Mouse (Mus musculus): Measurements from ENCODE around the gene Il1r1. TPM values are rescaled to one million over a fixed set of nuclear protein-coding genes. Genes with fewer than 3 reads are reported as not detected.
A peak's percentile ranks its signal among the peaks of the same experiment; 100 is the strongest.

Il1r1 gene
- polyA plus RNA-seq, 1 experiment from 2014 or later, result 22.0 TPM

DNA sequence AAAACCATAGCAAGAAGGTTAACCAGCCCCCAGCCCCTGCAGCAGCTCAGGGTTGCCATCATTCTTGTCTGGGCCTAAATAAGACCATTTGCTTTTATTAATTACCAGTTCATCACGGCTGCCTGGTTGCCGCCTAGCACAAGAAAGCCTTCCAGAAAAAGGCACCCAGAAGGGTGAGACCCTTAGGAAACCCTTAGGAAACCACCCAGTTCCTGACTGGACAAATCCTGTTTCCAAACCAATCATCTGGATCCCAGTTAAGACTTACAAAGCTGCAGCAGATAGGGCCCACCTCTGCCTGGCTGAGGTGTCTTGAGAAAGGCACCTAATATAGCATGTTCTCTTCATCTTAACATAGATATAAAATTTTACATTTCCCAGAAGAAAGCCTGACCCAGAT, 1.3 kb upstream of the Il1r1 start:
- Histone ChIP-seq H3K27ac (ENCODE audit: low read depth, low read length) (no peak overlapping the region), H3K27me3 (replicated peaks; ENCODE audit: control insufficient read depth, insufficient read depth, low read length) (no peaks in the 10 kb centered on the region), H3K9me3 (ENCODE audit: control insufficient read depth, low read length) (no peaks in the 10 kb centered on the region), H3K36me3 (ENCODE audit: control insufficient read depth, insufficient read depth, low read length) (no peaks in the 10 kb centered on the region), H3K4me1 (replicated peaks; ENCODE audit: control insufficient read depth, insufficient read depth, low read length) (peaks cover 4% of the 10 kb centered on the region), H3K9ac (ENCODE audit: low read depth, low read length) (no peak overlapping the region), H3K4me3 (ENCODE audit: low read depth, low read length) (no peak overlapping the region), H3K4me2 (no peak overlapping the region)
- 81% methylated on average over 2 of the region's 2 CpGs for WGBS
- DNase-seq (ENCODE audit: low spot score), result no peak
- no peak for ATAC-seq (replicated peaks; ENCODE audit: low FRiP score)

DNA sequence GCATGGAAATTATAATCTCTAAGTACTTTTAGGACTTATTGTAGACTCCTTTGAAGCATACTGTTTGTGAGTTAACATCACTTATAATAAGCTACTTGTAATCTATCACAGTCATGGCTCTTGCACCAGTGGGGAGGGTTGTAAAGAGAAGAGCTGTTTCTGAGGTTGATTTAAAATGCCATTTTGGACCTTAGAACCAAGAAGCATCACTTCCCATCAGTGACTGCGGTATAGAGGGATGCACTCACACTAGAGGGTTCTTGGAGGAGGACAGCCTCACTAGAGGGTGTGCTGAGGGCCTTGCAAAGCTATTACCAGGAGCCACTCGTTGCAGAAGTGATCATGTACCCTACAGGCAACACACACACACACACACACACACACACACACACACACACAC, 700 bp downstream of the Il1r1 start:
- WGBS, result 64% methylated on average over 2 of the region's 2 CpGs
- DNase-seq (ENCODE audit: low spot score), result no peak
- H3K4me1 ChIP-seq (replicated peaks; ENCODE audit: control insufficient read depth, insufficient read depth, low read length), result peaks cover 14% of the 10 kb centered on the region
- H3K4me2 ChIP-seq, result no peak overlapping the region
- no peaks in the 10 kb centered on the region for H3K36me3 ChIP-seq (ENCODE audit: control insufficient read depth, insufficient read depth, low read length)
- no peak overlapping the region for H3K9ac ChIP-seq (ENCODE audit: low read depth, low read length)
- no peak overlapping the region for H3K27ac ChIP-seq (ENCODE audit: low read depth, low read length)
- H3K27me3 ChIP-seq (replicated peaks; ENCODE audit: control insufficient read depth, insufficient read depth, low read length), result no peaks in the 10 kb centered on the region
- H3K4me3 ChIP-seq (ENCODE audit: low read depth, low read length), result no peak overlapping the region
- H3K9me3 ChIP-seq (ENCODE audit: control insufficient read depth, low read length), result no peaks in the 10 kb centered on the region
- no peak for ATAC-seq (replicated peaks; ENCODE audit: low FRiP score)

DNA sequence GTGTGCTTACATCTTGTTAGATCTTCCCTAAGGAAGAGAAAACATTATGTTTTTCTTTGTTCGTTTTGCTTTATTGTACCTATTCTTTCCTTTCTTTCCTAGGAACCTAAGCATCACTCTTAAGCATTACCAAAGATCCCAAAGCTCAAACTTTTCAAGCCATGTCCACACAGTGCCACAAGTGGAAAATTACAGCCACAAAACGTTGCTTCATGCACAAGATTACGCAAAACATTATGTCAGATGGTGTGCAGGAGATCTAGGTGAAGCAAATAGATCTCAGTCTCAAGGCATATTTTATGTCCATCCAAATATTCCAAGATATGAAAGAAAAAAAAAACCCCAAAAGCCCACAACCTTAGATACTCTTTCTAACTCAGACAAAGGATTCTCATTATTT, 4.2 kb downstream of the Il1r1 start:
- ATAC-seq (replicated peaks; ENCODE audit: low FRiP score) (no peak), DNase-seq (ENCODE audit: low spot score) (no peak)
- H3K27ac ChIP-seq (ENCODE audit: low read depth, low read length), result no peak overlapping the region
- no peak overlapping the region for H3K4me2 ChIP-seq
- no peak overlapping the region for H3K9ac ChIP-seq (ENCODE audit: low read depth, low read length)
- peaks cover 28% of the 10 kb centered on the region for H3K4me1 ChIP-seq (replicated peaks; ENCODE audit: control insufficient read depth, insufficient read depth, low read length)
- H3K36me3 ChIP-seq (ENCODE audit: control insufficient read depth, insufficient read depth, low read length), result no peaks in the 10 kb centered on the region
- no peak overlapping the region for H3K4me3 ChIP-seq (ENCODE audit: low read depth, low read length)
- H3K9me3 ChIP-seq (ENCODE audit: control insufficient read depth, low read length), result no peaks in the 10 kb centered on the region
- WGBS, result 70% methylated on average over 3 of the region's 3 CpGs
- no peaks in the 10 kb centered on the region for H3K27me3 ChIP-seq (replicated peaks; ENCODE audit: control insufficient read depth, insufficient read depth, low read length)

DNA sequence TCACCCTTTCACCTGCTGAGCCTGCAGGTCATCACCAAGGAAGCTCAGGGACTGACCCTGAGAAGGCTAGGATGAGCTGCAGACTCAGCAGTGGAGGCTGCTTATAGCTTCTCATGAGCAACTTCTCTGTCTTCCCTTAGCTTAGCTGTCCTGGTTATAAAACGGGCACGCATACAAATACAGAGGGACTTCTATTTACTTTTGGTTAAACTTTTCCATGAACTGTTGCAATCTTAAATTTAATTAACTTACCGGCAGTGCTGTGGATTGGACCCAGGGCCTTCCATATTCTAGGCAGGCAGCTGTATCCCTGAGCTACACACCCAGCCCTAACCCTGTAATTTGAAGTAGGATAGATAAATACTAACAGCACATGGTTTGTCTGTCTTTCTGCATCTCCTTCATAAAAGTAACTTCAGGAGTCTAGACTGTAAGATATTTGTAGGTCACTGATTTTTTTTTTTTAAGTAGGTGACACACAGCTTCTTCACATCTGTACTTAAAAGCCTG, 4.9 kb downstream of the Il1r1 start:
- DNase-seq (ENCODE audit: low spot score), result no peak
- 71% methylated on average over 3 of the region's 3 CpGs for WGBS
- no peak; the same call in 1 of the 2 replicates for ATAC-seq (replicated peaks; ENCODE audit: low FRiP score)
- Histone ChIP-seq H3K4me1 (replicated peaks; ENCODE audit: control insufficient read depth, insufficient read depth, low read length) (peaks cover 24% of the 10 kb centered on the region), H3K4me3 (ENCODE audit: low read depth, low read length) (no peak overlapping the region), H3K4me2 (peak overlapping the region; percentile 16; the same call in 1 of the 2 replicates), H3K27ac (ENCODE audit: low read depth, low read length) (peak overlapping the region; percentile 46), H3K9ac (ENCODE audit: low read depth, low read length) (no peak overlapping the region), H3K27me3 (replicated peaks; ENCODE audit: control insufficient read depth, insufficient read depth, low read length) (no peaks in the 10 kb centered on the region), H3K36me3 (ENCODE audit: control insufficient read depth, insufficient read depth, low read length) (no peaks in the 10 kb centered on the region), H3K9me3 (ENCODE audit: control insufficient read depth, low read length) (no peaks in the 10 kb centered on the region)

DNA sequence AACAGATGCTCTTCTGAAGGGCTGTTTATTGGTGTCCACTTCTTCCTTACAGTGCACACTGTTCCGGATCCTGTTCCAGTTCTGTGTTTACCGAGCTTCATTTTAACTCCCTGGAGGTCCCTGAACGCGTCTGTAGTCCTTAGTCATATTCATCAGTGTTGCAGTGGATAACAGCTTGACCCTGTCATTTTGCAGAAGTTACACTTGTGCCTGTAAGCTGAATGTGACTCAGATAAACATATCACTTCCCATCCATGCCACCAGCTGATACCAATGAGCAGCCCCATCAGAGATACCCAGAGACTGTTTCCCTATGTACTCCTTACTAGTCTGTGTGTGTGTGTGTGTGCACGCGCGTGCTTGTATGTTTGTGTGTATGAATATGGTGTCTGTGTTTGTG, 5.5 kb downstream of the Il1r1 start:
- Histone ChIP-seq H3K4me1 (replicated peaks; ENCODE audit: control insufficient read depth, insufficient read depth, low read length) (peaks cover 24% of the 10 kb centered on the region), H3K4me2 (peak overlapping the region; percentile 16; the same call in 1 of the 2 replicates), H3K9ac (ENCODE audit: low read depth, low read length) (no peak overlapping the region), H3K4me3 (ENCODE audit: low read depth, low read length) (no peak overlapping the region), H3K9me3 (ENCODE audit: control insufficient read depth, low read length) (no peaks in the 10 kb centered on the region), H3K27me3 (replicated peaks; ENCODE audit: control insufficient read depth, insufficient read depth, low read length) (no peaks in the 10 kb centered on the region), H3K27ac (ENCODE audit: low read depth, low read length) (peak overlapping the region; percentile 46; the same call in 1 of the 2 replicates), H3K36me3 (ENCODE audit: control insufficient read depth, insufficient read depth, low read length) (no peaks in the 10 kb centered on the region)
- DNase-seq (ENCODE audit: low spot score), result no peak
- ATAC-seq (replicated peaks; ENCODE audit: low FRiP score), result peak; percentile 96
- 48% methylated on average over 7 of the region's 7 CpGs for WGBS

DNA sequence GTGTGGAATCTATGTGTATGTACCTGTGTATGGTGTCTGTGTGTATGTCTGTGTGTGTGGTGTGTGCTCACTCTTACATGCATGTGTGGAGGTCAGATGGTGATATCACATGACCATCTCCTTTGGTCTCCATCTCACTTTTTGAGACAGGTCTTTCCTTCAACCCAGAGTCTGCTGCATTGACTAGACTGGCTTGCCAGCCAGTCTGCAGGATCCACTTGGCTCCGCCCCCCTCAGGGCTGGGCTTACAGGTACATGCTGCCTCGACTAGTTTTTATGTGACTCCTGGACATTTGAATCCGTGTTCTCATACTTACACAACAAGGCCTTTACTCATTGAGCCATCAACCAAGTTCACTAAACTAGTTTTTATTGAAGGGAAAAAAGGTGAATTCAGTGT, 6.2 kb downstream of the Il1r1 start:
- Histone ChIP-seq H3K4me2 (no peak overlapping the region), H3K9me3 (ENCODE audit: control insufficient read depth, low read length) (no peaks in the 10 kb centered on the region), H3K9ac (ENCODE audit: low read depth, low read length) (0 out of 2 replicates have a peak overlapping the region, but pooled peaks have one; percentile 4), H3K27me3 (replicated peaks; ENCODE audit: control insufficient read depth, insufficient read depth, low read length) (no peaks in the 10 kb centered on the region), H3K4me3 (ENCODE audit: low read depth, low read length) (no peak overlapping the region), H3K4me1 (replicated peaks; ENCODE audit: control insufficient read depth, insufficient read depth, low read length) (peaks cover 24% of the 10 kb centered on the region), H3K36me3 (ENCODE audit: control insufficient read depth, insufficient read depth, low read length) (no peaks in the 10 kb centered on the region), H3K27ac (ENCODE audit: low read depth, low read length) (0 out of 2 replicates have a peak overlapping the region, but pooled peaks have one; percentile 46)
- DNase-seq (ENCODE audit: low spot score), result no peak
- WGBS, result 88% methylated on average over 3 of the region's 3 CpGs
- no peak; the same call in 1 of the 2 replicates for ATAC-seq (replicated peaks; ENCODE audit: low FRiP score)

DNA sequence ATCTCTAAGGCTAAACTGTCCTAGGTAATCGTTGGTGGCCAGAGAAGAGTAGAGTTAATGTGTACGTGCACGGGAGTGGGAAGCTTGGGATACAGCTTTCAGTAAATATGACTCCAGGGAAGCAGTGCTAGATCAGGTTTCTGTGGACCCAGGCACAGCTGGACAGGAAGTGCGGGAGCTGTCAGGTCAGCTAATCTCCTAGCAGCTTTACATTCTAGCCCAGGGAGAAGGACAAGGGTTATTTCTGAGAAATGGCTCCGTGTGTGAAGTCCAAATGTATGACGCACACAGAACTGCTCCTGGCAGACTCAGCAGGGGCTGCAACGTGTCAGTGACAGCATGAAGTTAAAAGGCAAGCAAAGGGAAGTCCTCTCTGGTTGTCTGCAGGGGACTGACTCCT, 8.3 kb downstream of the Il1r1 start:
- ATAC-seq (replicated peaks; ENCODE audit: low FRiP score) (no peak), DNase-seq (ENCODE audit: low spot score) (no peak)
- no peaks in the 10 kb centered on the region for H3K36me3 ChIP-seq (ENCODE audit: control insufficient read depth, insufficient read depth, low read length)
- WGBS, result 45% methylated on average over 7 of the region's 7 CpGs
- no peak overlapping the region for H3K4me3 ChIP-seq (ENCODE audit: low read depth, low read length)
- no peak overlapping the region for H3K9ac ChIP-seq (ENCODE audit: low read depth, low read length)
- H3K9me3 ChIP-seq (ENCODE audit: control insufficient read depth, low read length), result no peaks in the 10 kb centered on the region
- no peak overlapping the region for H3K4me2 ChIP-seq
- H3K27ac ChIP-seq (ENCODE audit: low read depth, low read length), result no peak overlapping the region
- H3K27me3 ChIP-seq (replicated peaks; ENCODE audit: control insufficient read depth, insufficient read depth, low read length), result no peaks in the 10 kb centered on the region
- H3K4me1 ChIP-seq (replicated peaks; ENCODE audit: control insufficient read depth, insufficient read depth, low read length), result peaks cover 27% of the 10 kb centered on the region

DNA sequence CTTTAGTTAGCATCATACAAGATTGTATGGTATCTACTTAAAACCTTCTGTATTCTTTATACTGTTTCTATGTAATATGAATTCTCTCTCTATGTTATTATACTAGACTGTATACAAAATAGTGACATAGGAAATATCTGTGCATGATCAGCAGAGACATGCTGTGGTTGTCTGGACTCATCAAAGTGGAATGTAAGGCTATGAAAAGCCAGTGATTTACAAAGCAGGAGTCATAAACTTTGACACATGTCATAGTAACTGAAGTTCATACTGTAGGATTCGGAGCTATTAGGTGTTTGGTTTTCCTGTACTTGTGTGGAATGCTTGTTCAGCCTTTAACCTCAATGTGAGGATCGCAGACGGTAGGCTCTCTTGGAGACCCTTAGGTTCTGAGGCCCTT, 8.7 kb downstream of the Il1r1 start:
- no peak overlapping the region for H3K27ac ChIP-seq (ENCODE audit: low read depth, low read length)
- 80% methylated on average over 3 of the region's 3 CpGs for WGBS

DNA sequence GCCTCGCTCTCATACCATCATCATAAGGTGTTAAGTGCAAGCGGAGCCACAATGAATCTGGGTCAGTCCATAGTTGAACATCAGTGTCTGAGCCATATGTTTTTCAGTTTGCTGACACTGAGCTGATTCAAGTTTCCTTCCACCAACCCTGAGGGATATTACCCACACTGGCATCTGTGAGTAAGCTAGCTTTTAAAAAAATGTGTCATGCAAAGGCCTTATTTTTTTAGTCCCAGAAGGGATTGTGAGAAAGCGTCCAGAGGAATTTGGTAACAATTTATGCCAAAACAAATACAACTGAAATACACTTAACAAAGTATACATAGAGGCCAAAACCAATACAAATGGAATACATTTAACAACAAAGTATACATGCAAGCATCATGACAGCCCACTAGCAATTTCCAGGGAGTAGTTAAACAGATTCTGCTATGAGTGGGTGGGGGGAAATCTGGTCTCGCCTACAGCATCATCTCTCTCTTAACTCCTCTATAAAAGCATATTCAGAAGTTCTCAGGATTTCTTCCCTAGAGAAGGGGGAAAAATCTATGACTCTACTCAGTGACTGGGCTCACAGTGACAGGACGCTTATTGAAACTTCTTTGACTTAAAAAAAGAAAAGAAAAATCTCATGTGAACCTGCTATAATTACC, 10.8 kb downstream of the Il1r1 start:
- ATAC-seq (replicated peaks; ENCODE audit: low FRiP score) (no peak), DNase-seq (ENCODE audit: low spot score) (no peak)
- no peak overlapping the region for H3K4me3 ChIP-seq (ENCODE audit: low read depth, low read length)
- 86% methylated on average over 5 of the region's 5 CpGs for WGBS
- no peak overlapping the region for H3K9ac ChIP-seq (ENCODE audit: low read depth, low read length)
- no peaks in the 10 kb centered on the region for H3K36me3 ChIP-seq (ENCODE audit: control insufficient read depth, insufficient read depth, low read length)
- peaks cover 15% of the 10 kb centered on the region for H3K4me1 ChIP-seq (replicated peaks; ENCODE audit: control insufficient read depth, insufficient read depth, low read length)
- H3K9me3 ChIP-seq (ENCODE audit: control insufficient read depth, low read length), result no peaks in the 10 kb centered on the region
- no peak overlapping the region for H3K27ac ChIP-seq (ENCODE audit: low read depth, low read length)
- H3K4me2 ChIP-seq, result no peak overlapping the region
- H3K27me3 ChIP-seq (replicated peaks; ENCODE audit: control insufficient read depth, insufficient read depth, low read length), result no peaks in the 10 kb centered on the region

More for the DNA sequence above, 8.7 kb downstream of the Il1r1 start:
- no peaks in the 10 kb centered on the region for H3K36me3 ChIP-seq (ENCODE audit: control insufficient read depth, insufficient read depth, low read length)
- H3K9ac ChIP-seq (ENCODE audit: low read depth, low read length), result no peak overlapping the region
- H3K4me3 ChIP-seq (ENCODE audit: low read depth, low read length), result no peak overlapping the region
- no peak overlapping the region for H3K4me2 ChIP-seq
- no peak for DNase-seq (ENCODE audit: low spot score)
- no peak for ATAC-seq (replicated peaks; ENCODE audit: low FRiP score)
- H3K27me3 ChIP-seq (replicated peaks; ENCODE audit: control insufficient read depth, insufficient read depth, low read length), result no peaks in the 10 kb centered on the region
- H3K4me1 ChIP-seq (replicated peaks; ENCODE audit: control insufficient read depth, insufficient read depth, low read length), result peaks cover 27% of the 10 kb centered on the region
- H3K9me3 ChIP-seq (ENCODE audit: control insufficient read depth, low read length), result no peaks in the 10 kb centered on the region
